ENCODE assay signal across 13 mouse cellular contexts in genomic region chr6:33540356-33540755, GRCm38 (mm10).
"Had no signal": no experiment of that assay in that cellular context is flagged by ENCODE, and none has a peak within 500 bp of the region (broad histone marks: within the 10 kb centered on the region; RNA-seq: fewer than 3 reads in every experiment).

No protein-coding gene starts in this region.

- DNase-seq: gastrocnemius, postnatal 10 days; gastrocnemius, postnatal 25 days; heart, adult 18-20 months; heart, postnatal 10 days; heart, postnatal 4 days; kidney, adult 18-20 months; kidney, adult 8-10 months; kidney, postnatal 10 days; kidney, postnatal 25 days; kidney, postnatal 4 days; liver; liver, embryonic 13.5 days; liver, postnatal 0 days had no signal
